Mouse (Mus musculus): Measurements from ENCODE around the gene Hist1h2bq.
"Not testable (repeated sequence)": the region's sequence is repeated elsewhere in the genome, so short reads cannot be mapped to it uniquely, and the experiment has no call there.

The Hist1h2bq gene

DNA sequence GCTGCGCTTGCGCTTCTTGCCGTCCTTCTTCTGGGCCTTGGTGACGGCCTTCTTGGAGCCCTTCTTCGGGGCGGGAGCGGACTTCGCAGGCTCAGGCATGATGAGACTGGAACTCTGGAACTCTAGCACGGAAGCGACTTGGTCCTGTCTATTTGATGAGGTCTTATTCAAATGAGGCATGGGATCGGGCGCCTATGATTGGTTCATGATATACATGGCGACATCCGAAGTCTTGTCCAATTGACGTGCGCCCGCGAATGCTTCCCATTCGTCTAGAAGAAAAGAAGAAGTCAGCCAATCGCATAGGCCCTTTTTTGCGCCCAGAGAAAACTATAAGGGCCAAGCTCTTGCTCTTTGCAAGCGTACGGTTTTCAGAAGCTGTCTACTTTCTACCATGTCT, at the start of gene Hist1h2bq, which contains the start of gene Hist1h2ao:
Gene Hist1h2bq (minus strand): TSS at position 125 of the 400 bp plus-strand sequence.
Gene Hist1h2ao (plus strand): TSS at position 393 of the 400 bp plus-strand sequence.
- not testable (repeated sequence) for DNase-seq (ENCODE audit: low spot score in 2 of 2)

GRCm38 (mm10) chr13:21855698-21856162, 45.7 kb upstream of the Hist1h2bq start:
- no peak for DNase-seq (ENCODE audit: low spot score in 2 of 2)

GRCm38 (mm10) chr13:21855146-21855545, 45.1 kb upstream of the Hist1h2bq start:
- DNase-seq (ENCODE audit: low spot score in 2 of 2), result no peak

GRCm38 (mm10) chr13:21852215-21852945, 42.4 kb upstream of the Hist1h2bq start:
- DNase-seq (ENCODE audit: low spot score in 2 of 2), result no peak

DNA sequence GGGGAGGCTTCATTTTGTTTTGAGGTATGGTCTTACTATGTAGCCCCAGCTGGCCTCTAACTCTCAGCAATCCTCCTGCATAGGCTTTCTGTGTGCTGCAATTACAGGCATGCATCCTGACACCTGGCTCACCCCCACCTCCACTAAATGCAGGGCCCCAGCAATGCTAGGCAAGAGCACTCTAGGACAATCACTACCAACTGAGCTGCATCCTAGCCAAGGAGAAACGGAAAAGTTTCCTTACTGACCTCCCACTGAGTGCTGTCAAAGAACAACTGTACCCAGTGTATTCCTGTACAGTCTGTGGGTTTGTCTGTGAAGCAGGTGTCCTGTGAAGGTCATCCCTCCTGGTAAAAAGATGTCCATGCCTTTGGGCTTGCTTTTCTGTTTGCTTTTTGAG, 40.7 kb upstream of the Hist1h2bq start:
- not testable (repeated sequence) for DNase-seq (ENCODE audit: low spot score in 2 of 2)

DNA sequence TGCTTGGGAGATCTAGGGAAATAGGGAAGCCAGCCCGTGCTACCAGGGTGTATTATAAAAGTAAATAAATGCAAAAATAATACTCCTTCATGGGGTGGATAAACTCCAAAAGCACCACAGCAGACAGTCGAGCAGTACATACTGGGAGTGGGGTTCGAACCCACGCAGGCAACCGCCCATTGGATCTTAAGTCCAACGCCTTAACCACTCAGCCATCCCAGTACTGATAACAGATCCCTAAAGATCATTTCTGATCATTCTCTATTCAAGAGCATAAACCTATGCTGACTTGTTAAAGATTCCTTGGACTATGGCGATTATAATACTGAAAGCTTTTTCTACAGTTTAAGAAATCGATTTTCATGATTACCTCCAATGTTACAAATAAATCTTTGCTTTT, 37.9 kb upstream of the Hist1h2bq start:
- DNase-seq (ENCODE audit: low spot score in 2 of 2), result no peak

GRCm38 (mm10) chr13:21846356-21846755, 36.4 kb upstream of the Hist1h2bq start:
- DNase-seq (ENCODE audit: low spot score in 2 of 2), result not testable (repeated sequence)

GRCm38 (mm10) chr13:21840508-21840907, 30.5 kb upstream of the Hist1h2bq start:
- not testable (repeated sequence) for DNase-seq (ENCODE audit: low spot score in 2 of 2)

DNA sequence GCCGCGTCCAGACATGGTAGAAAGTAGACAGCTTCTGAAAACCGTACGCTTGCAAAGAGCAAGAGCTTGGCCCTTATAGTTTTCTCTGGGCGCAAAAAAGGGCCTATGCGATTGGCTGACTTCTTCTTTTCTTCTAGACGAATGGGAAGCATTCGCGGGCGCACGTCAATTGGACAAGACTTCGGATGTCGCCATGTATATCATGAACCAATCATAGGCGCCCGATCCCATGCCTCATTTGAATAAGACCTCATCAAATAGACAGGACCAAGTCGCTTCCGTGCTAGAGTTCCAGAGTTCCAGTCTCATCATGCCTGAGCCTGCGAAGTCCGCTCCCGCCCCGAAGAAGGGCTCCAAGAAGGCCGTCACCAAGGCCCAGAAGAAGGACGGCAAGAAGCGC, 23.5 kb upstream of the Hist1h2bq start, which contains the start of the genes Hist1h2ap and Hist1h2br:
Gene Hist1h2ap (minus strand): TSS at position 47 of the 400 bp plus-strand sequence.
Gene Hist1h2br (plus strand): TSS at position 283 of the 400 bp plus-strand sequence.
- DNase-seq (ENCODE audit: low spot score in 2 of 2), result not testable (repeated sequence)

DNA sequence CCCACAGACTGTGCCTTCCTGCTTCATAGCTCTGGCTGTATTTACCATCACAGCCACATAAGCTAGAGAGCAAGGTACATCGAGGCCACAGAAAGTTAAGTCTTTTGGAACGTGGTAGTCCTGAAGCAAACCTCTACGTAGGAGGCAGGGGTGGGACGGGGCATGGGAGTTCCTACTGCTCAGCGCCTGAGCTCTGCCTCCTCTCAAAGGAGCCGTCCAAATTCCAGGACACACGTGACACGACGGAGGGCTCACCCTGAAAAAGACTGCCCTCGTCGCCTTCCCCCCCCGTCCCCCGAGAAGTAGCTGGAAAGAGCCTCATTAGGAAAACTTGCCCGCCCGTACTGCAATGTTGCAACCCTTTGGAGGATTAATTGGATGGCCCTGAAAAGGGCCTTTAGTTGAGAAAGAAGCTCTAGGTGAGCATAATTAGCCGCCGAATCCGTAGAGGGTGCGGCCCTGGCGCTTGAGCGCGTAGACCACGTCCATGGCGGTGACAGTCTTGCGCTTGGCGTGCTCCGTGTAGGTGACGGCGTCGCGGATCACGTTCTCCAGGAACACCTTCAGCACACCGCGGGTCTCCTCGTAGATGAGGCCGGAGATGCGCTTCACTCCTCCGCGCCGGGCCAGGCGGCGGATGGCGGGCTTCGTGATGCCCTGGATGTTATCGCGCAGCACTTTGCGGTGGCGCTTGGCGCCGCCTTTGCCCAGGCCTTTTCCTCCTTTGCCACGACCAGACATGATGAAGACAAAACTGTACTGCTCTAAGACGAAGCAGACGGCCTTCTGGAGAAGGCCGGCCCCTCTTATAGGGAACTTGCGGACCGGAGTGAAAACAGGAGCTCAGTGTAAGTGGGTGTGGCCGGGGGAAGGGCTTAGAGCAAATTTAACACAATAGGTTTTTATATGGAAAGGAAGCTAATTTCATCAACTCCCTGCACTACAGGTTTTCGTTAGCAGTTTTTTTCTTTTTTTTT, 21.7 kb upstream of the Hist1h2bq start, which contains the start of gene Hist1h4n:
Gene Hist1h4n (minus strand): TSS at position 779 of the 977 bp plus-strand sequence.
- not testable (repeated sequence) for DNase-seq (ENCODE audit: low spot score in 2 of 2)

GRCm38 (mm10) chr13:21830344-21830743, 20.3 kb upstream of the Hist1h2bq start:
- no peak for DNase-seq (ENCODE audit: low spot score in 2 of 2)

GRCm38 (mm10) chr13:21828511-21828910, 18.5 kb upstream of the Hist1h2bq start:
- no peak for DNase-seq (ENCODE audit: low spot score in 2 of 2)

DNA sequence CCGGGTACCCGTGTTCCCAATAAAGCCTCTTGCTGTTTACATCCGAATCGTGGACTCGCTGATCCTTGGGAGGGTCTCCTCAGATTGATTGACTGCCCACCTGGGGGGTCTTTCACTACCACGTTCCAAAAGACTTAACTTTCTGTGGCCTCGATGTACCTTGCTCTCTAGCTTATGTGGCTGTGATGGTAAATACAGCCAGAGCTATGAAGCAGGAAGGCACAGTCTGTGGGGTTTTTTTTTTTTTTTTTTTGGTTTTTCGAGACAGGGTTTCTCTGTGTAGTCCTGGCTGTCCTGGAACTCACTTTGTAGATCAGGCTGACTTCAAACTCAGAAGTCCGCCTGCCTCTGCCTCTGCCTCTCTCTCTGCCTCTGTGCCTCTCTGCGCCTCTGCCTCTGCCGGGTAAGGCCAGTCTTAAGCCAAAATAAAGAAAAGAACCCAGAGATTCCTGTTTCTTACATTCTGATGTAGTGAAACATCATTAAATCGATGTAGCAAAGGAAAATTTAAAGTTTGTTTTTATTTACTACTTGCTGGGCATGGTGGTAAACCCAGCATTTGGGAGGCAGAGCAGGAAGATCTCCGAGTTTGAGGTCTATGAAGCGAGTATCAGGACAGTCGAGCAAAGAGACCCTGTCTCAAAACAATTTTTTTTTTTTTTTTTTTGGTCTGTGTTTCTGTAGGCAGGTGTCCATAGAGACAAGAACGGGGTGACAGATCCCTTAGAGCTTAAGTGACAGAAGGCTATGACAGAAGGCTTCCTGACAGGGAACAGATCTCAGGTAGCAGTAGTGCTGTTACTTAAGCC, 10.3 kb upstream of the Hist1h2bq start:
- DNase-seq (ENCODE audit: low spot score in 2 of 2), result not testable (repeated sequence)

- DNase-seq (ENCODE audit: low spot score in 2 of 2), result not testable (repeated sequence)
These were observed 2.1 kb upstream of the Hist1h2bq start for GRCm38 (mm10) chr13:21812092-21812491.

DNA sequence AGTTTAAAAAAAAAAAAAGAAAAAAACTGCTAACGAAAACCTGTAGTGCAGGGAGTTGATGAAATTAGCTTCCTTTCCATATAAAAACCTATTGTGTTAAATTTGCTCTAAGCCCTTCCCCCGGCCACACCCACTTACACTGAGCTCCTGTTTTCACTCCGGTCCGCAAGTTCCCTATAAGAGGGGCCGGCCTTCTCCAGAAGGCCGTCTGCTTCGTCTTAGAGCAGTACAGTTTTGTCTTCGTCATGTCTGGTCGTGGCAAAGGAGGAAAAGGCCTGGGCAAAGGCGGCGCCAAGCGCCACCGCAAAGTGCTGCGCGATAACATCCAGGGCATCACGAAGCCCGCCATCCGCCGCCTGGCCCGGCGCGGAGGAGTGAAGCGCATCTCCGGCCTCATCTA, 1.5 kb upstream of the Hist1h2bq start, which contains the start of gene Hist1h4m:
Gene Hist1h4m (plus strand): TSS at position 208 of the 400 bp plus-strand sequence.
- not testable (repeated sequence) for DNase-seq (ENCODE audit: low spot score in 2 of 2)

DNA sequence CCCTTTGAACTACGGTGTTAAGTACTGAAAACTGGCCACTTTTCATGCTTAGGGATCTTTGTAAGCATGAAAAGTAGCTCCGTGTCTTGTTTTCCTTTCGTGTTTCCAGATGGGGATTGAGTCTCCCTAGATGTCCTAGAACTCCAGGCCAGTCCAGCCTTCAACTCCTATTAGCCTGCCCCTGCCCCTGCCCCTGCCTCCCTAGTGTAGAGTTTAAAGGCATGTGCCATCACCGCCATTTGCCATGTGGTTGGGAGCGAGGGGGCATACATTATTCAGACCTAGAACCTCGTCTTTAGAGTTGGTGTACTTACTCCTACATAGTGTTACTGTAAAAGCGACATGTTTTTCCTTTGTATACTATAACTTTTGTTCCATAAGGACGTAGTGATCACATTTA, 1.1 kb upstream of the Hist1h2bq start:
- DNase-seq (ENCODE audit: low spot score in 2 of 2), result not testable (repeated sequence)

DNA sequence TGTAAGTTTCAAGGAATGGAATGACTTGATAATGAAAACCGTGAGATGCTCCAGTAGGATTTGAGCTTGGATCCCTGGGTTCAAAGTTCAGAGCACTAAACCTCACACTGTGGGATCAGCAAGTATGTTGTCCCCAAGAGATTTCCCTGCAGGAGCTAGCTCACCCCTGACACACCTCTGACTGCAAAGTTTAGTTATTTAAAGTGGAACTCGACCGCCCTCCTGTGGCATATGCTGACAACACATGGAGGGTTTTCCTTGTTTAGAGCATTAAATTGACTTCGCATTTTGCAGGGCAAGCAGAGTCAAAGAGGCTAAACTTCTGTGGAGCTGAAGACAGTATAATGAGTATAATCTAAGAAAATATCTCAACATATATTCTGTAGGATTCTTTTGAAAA, 6.9 kb downstream of the Hist1h2bq start:
- not testable (repeated sequence) for DNase-seq (ENCODE audit: low spot score in 2 of 2)

- not testable (repeated sequence) for DNase-seq (ENCODE audit: low spot score in 2 of 2)
These were observed 12.8 kb downstream of the Hist1h2bq start for GRCm38 (mm10) chr13:21797163-21797562.

DNA sequence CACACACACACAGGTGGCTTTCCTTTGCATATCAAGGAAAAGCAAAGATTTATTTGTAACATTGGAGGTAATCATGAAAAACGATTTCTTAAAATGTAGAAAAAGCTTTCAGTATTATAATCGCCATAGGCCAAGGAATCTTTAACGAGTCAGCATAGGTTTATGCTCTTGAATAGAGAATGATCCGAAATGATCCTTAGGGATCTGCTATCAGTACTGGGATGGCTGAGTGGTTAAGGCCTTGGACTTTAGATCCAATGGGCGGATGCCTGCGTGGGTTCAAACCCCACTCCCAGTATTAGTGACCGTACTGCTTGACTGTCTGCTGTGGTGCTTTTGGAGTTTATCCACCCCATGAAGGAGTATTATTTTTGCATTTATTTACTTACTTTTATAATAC, 14.4 kb downstream of the Hist1h2bq start:
- DNase-seq (ENCODE audit: low spot score in 2 of 2), result no peak

- DNase-seq (ENCODE audit: low spot score in 2 of 2), result no peak
These were observed 19.3 kb downstream of the Hist1h2bq start for GRCm38 (mm10) chr13:21790601-21791283.
